Mouse (Mus musculus) stomach, postnatal 0 days (tissue): ENCODE data around the gene Hagh.

Experiments
- CTCF ChIP-seq: IDR thresholded peaks from 2 replicates; pipeline ENCODE4 v1.5.1; 2016; ENCODE audit warnings: antibody characterized with exemption, low read depth, mild to moderate bottlenecking, moderate library complexity
- EP300 ChIP-seq: optimal IDR thresholded peaks from 2 replicates; pipeline ENCODE3; 2016; ENCODE audit warnings: antibody characterized with exemption

DNA sequence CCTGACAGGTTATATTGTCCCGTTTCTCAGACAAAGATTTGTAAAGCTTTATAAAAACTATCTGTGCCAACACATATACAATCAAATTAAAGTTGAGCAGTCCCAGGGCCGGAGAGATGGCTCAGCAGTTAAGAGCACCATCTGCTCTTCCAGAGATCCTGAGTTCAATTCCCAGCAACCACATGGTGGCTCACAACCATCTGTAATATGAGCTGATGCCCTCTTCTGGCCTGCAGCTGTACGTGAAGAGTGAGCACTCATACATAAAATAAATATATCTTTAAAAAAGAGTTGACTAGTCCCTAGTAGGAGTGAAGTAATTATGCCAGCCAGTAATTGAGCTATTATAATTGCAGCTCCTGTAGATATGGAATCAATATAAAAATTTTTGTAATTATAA is 39.4 kb upstream of the Hagh start:
- TF ChIP-seq CTCF (peak; percentile 31), EP300 (no peak)
